Mouse (Mus musculus): ENCODE measurements around the gene Crat.

The Crat gene

GRCm38 (mm10) chr2:30365281-30366069 lies 50.1 kb downstream of the Crat start:
- DNase-seq, result no peak

- peak; percentile 97 to 98 for DNase-seq
Measured at GRCm38 (mm10) chr2:30363773-30364650, 51.6 kb downstream of the Crat start, which contains the start of gene Miga2. Gene Miga2, plus strand, starts transcription at chr2:30364233.

- DNase-seq, result no peak
Measured at GRCm38 (mm10) chr2:30362865-30363264, 52.7 kb downstream of the Crat start.

GRCm38 (mm10) chr2:30360626-30361025 lies 55.0 kb downstream of the Crat start:
- DNase-seq, result no peak

- DNase-seq, result peak; percentile 91 to 97
Measured at GRCm38 (mm10) chr2:30358533-30359531, 56.8 kb downstream of the Crat start, which contains the start of gene Sh3glb2. Gene Sh3glb2, minus strand, starts transcription at chr2:30359337.

GRCm38 (mm10) chr2:30357552-30358510 lies 57.8 kb downstream of the Crat start:
- DNase-seq, result peak; percentile 73 to 74

- DNase-seq, result peak in 1 of 2 experiments; percentile 39
Measured at GRCm38 (mm10) chr2:30356906-30357305, 58.7 kb downstream of the Crat start.

- DNase-seq, result peak in 1 of 2 experiments; percentile 56
Measured at GRCm38 (mm10) chr2:30356266-30356665, 59.3 kb downstream of the Crat start.

GRCm38 (mm10) chr2:30355861-30356260 lies 59.8 kb downstream of the Crat start:
- peak; percentile 70 to 75 for DNase-seq

- no peak for DNase-seq
Measured at GRCm38 (mm10) chr2:30351149-30351548, 64.5 kb downstream of the Crat start.
